Mouse (Mus musculus) liver, adult 2 months (tissue): ENCODE measurements around the gene Oas1g. TPM values are rescaled to one million over a fixed set of nuclear protein-coding genes. Genes with fewer than 3 reads are reported as not detected.

Experiments
- DNase-seq: peaks from one replicate; pipeline ENCODE4 v3.0.0-alpha.2; 2011; ENCODE audit warnings: low read depth, low spot score; ENCODE audit errors: extremely low read depth
- H3K27ac ChIP-seq: fragments of 200-500 bp; replicated peaks from 2 replicates; pipeline ENCODE4 v1.5.1; 2012; ENCODE audit warnings: low read depth, mild to moderate bottlenecking, control low read depth, inconsistent platforms, low read length; ENCODE audit not compliant: insufficient read depth
- H3K27me3 ChIP-seq: fragments of 200-500 bp; 2 replicates; pipeline ENCODE4 v1.6.1; 2012; ENCODE audit warnings: mild to moderate bottlenecking, moderate library complexity, low read length, inconsistent platforms; ENCODE audit not compliant: control insufficient read depth, insufficient read depth
- H3K36me3 ChIP-seq: fragments of 200-500 bp; 2 replicates; pipeline ENCODE4 v1.6.1; 2012; ENCODE audit warnings: low read length, inconsistent platforms; ENCODE audit not compliant: control insufficient read depth, insufficient read depth
- H3K4me1 ChIP-seq: fragments of 200-500 bp; 2 replicates; pipeline ENCODE4 v1.6.1; 2011; ENCODE audit warnings: low read length; ENCODE audit not compliant: control insufficient read depth, insufficient read depth
- H3K4me3 ChIP-seq: fragments of 200-500 bp; 2 replicates; pipeline ENCODE4 v1.5.1; 2011; ENCODE audit warnings: low read depth, mild to moderate bottlenecking, control low read depth, low read length, moderate library complexity; ENCODE audit not compliant: insufficient read depth
- H3K79me2 ChIP-seq: fragments of 200-500 bp; 2 replicates; pipeline ENCODE4 v1.6.1; 2012; ENCODE audit warnings: inconsistent platforms, mild to moderate bottlenecking, low read length, moderate library complexity; ENCODE audit not compliant: control insufficient read depth, insufficient read depth
- H3K9ac ChIP-seq: fragments of 200-500 bp; 2 replicates; pipeline ENCODE4 v1.6.1; 2012; ENCODE audit warnings: low read depth, mild to moderate bottlenecking, control low read depth, inconsistent platforms, low read length
- CTCF ChIP-seq: fragments of 200-500 bp; IDR thresholded peaks from 2 replicates; pipeline ENCODE4 v1.5.1; 2011; ENCODE audit warnings: low read depth, low read length, control low read depth
- POLR2A ChIP-seq: fragments of 200-500 bp; IDR thresholded peaks from 2 replicates; pipeline ENCODE4 v1.6.1; 2011; ENCODE audit warnings: low read length, control low read depth; ENCODE audit not compliant: insufficient read depth; ENCODE audit errors: extremely low read depth
- WGBS: fragments of 180-500 bp; shearing (Covaris S2); methylation state at CpG from one replicate; pipeline ENCODE4 v1.1.7; 2018; 5-methylcytosine and 5-hydroxymethylcytosine counted together
- polyA plus RNA-seq: library from polyadenylated mRNA; depleted of rRNA; stranded (reverse); fragments of >200 nt; gene quantifications from 2 replicates; pipeline ENCODE4 v1.2.3, GENCODE M21; 2012; rRNA removed
- total RNA-seq: library from RNA; depleted of rRNA; stranded (reverse); fragments of >200 nt; gene quantifications from 2 replicates; pipeline ENCODE4 v1.2.3, GENCODE M21; 2014; rRNA removed

Gene Oas1g
- total and polyA plus RNA-seq, 2 experiments, result 2.9 to 4.3 TPM

DNA sequence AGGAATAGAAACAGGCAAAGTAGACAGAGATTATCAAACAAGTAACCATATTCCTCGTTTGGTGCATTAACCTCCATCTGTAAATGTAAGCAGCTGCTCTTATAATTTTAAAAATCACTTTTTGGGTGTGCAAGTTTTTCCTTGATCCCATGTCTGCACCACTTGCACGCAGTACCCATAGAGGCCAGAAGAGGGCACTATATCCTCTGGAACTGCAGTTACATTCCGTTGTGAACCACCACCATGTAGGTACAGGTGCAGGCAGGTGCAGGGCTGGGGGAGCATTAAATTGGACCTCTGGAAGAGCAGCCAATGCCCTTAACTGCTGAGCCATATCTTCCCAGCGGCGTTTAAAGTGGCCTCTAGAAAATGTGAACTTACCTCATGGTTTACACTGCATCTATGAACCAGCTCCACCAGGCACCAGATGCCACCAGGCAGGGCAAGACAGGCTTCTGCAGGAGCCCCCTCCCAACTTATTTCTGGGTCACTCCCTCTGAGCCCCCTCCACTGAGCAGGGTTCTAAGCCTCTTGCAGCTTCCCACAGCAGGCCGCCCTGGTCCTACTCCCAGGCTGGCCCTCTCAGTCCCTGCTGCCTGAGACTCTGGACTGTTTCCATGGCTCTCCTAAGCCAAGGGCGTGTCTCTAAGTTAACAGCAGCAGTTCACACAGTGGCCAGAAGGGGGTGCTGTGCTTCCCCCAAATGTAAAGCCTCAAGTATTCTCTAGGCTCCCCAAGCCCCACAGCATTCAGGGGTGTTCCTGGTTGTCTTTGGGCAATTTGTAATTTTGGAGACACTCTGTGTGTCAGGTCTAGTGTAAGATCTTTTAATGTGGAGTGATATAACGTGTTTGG, 50.5 kb downstream of the Oas1g start:
- H3K9ac ChIP-seq, result no peak overlapping the region
- no peaks in the 10 kb centered on the region for H3K79me2 ChIP-seq
- TF ChIP-seq POLR2A (no peak), CTCF (peak; percentile 67)
- no peak overlapping the region for H3K4me3 ChIP-seq
- 12% methylated on average over 8 of the region's 8 CpGs for WGBS
- H3K27ac ChIP-seq, result no peak overlapping the region
- no peaks in the 10 kb centered on the region for H3K36me3 ChIP-seq
- peak; percentile 29 for DNase-seq
- H3K27me3 ChIP-seq, result peaks cover 2% of the 10 kb centered on the region; the same call in 1 of the 2 replicates
- no peaks in the 10 kb centered on the region for H3K4me1 ChIP-seq

DNA sequence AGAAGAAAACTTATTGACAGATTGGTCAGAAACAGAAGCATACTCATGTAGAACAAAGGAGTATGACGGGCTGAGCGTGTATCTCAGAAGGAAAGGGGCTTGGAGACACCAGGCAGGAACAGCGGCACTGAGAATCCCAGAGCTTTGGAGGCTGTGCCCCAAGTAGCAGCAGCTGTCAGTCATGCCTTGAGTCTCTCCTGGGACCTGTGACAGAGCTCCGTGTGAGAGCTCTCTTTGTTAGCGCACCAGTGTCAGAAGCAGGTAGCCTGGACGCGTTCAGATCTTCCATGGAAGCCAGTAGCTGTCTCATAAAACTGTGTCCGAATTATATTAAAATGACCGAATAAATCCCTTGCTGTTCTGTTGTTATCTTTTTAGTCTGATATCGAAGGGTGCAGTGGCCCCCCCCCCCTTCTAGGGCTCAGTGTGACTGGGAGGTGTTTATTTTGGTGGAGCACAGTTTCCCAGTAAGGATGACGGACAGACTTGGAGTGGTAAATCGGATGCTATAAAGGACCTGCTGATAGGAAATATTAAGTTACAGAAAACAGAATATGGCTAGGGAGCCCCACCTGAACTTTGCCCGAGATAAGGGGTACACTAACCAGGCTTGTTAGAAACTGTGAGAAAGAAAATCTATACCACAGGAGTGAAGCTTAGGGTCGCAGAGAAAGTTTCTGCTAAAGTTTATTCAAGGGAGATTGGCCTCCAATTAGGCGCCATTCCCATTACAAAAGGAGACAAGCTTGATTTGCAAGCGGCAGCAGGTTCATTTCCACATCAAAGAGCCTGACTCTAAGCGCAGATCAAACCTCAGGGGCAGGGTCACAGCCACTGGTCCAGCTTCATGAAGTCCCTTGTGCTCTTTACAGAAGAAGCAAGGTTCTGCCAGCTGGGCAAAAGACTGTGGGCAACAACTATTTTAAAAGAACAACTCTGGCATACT, 53.8 kb downstream of the Oas1g start:
- WGBS, result 20% methylated on average over 17 of the region's 17 CpGs
- Histone ChIP-seq H3K79me2 (no peaks in the 10 kb centered on the region), H3K36me3 (no peaks in the 10 kb centered on the region), H3K9ac (no peak overlapping the region), H3K27ac (no peak overlapping the region), H3K4me1 (no peaks in the 10 kb centered on the region), H3K27me3 (no peaks in the 10 kb centered on the region; the same call in 1 of the 2 replicates), H3K4me3 (no peak overlapping the region)
- TF ChIP-seq CTCF (no peak), POLR2A (no peak)
- DNase-seq, result no peak

DNA sequence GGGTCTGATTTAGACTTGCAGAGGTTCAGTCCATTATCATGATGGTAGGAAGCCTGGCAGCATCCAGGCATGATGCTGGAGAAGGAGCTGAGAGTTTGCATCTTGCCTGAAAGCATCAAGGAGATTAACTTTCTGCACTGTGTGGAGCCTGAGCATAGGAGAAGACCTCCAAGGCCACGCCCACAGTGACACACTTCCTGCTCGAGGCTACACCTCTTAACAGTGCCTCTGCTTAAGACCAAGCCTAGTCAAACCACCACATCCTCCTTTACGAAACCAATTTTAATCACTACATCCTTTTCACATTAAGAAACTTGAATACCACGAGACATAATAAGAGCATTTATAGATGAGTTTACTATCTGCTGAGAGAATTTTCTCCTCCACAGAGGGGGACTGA, 56.4 kb downstream of the Oas1g start:
- Histone ChIP-seq H3K4me3 (no peak overlapping the region), H3K27ac (no peak overlapping the region), H3K79me2 (no peaks in the 10 kb centered on the region), H3K4me1 (no peaks in the 10 kb centered on the region), H3K36me3 (no peaks in the 10 kb centered on the region), H3K9ac (no peak overlapping the region), H3K27me3 (no peaks in the 10 kb centered on the region; the same call in 1 of the 2 replicates)
- DNase-seq, result no peak
- TF ChIP-seq CTCF, result no peak
- TF ChIP-seq POLR2A, result no peak
- WGBS, result 76% methylated on average over 4 of the region's 4 CpGs

Other genes starting within 250 kb of the Oas1g start
- gene Rasal1, start 238.8 kb downstream of the Oas1g start, total RNA-seq, result 0.09 and 0.54 TPM in 2 replicates
- gene Rasal1, start 238.8 kb downstream of the Oas1g start, polyA plus RNA-seq, result 0.10 and 0.95 TPM in 2 replicates
- 0.65 and 1.4 TPM in 2 replicates for gene Dtx1, start 175.7 kb downstream of the Oas1g start, total RNA-seq
- 0.75 and 1.3 TPM in 2 replicates for gene Dtx1, start 175.7 kb downstream of the Oas1g start, polyA plus RNA-seq
- gene Oas2, start 137.8 kb downstream of the Oas1g start, total RNA-seq, result 1.8 and 1.9 TPM in 2 replicates
- 1.3 and 5.4 TPM in 2 replicates for gene Oas2, start 137.8 kb downstream of the Oas1g start, polyA plus RNA-seq
- 0.87 and 1.4 TPM in 2 replicates for gene Oas3, start 110.0 kb downstream of the Oas1g start, total RNA-seq
- 0.91 and 1.7 TPM in 2 replicates for gene Oas3, start 110.0 kb downstream of the Oas1g start, polyA plus RNA-seq
- not detected in 2 replicates for gene Oas1e, start 92.1 kb downstream of the Oas1g start, total RNA-seq
- not detected in 2 replicates for gene Oas1e, start 92.1 kb downstream of the Oas1g start, polyA plus RNA-seq
- 1.5 TPM in 2 replicates for gene Oas1c, start 75.1 kb downstream of the Oas1g start, total RNA-seq
- 0.39 and 1.6 TPM in 2 replicates for gene Oas1c, start 75.1 kb downstream of the Oas1g start, polyA plus RNA-seq
- gene Oas1f, start 40.2 kb downstream of the Oas1g start, total RNA-seq, result not detected in 2 replicates
- gene Oas1f, start 40.2 kb downstream of the Oas1g start, polyA plus RNA-seq, result not detected in 2 replicates
- not detected in 2 replicates for gene Oas1h, start 26.2 kb downstream of the Oas1g start, total RNA-seq
- not detected in 2 replicates for gene Oas1h, start 26.2 kb downstream of the Oas1g start, polyA plus RNA-seq
- gene Oas1a, start 19.9 kb upstream of the Oas1g start, total RNA-seq, result 6.2 and 10.0 TPM in 2 replicates
- 1.6 and 6.4 TPM in 2 replicates for gene Oas1a, start 19.9 kb upstream of the Oas1g start, polyA plus RNA-seq
- gene Oas1d, start 26.9 kb upstream of the Oas1g start, total RNA-seq, result not detected in 2 replicates
- not detected in 2 replicates for gene Oas1d, start 26.9 kb upstream of the Oas1g start, polyA plus RNA-seq
- 0.07 TPM in 1 of 2 replicates, not detected in the other for gene Rph3a, start 122.5 kb upstream of the Oas1g start, total RNA-seq
- gene Rph3a, start 122.5 kb upstream of the Oas1g start, polyA plus RNA-seq, result not detected in 2 replicates